Mouse (Mus musculus) lung, adult 18-20 months (tissue): ENCODE data around the gene Plcl1.

Source experiments
- DNase-seq, 2 experiments: peaks; one replicate each; pipeline ENCODE4 v3.0.0; 2022; ENCODE audit warnings: mixed read lengths in 2 of 2

Gene Plcl1

GRCm38 (mm10) chr1:55528547-55529304 lies 123.0 kb downstream of the Plcl1 start:
- peak; percentile 14 to 44 for DNase-seq

GRCm38 (mm10) chr1:55533823-55534222 lies 128.1 kb downstream of the Plcl1 start:
- DNase-seq: peak; percentile 14 to 15

- no peak for DNase-seq
These were observed 148.7 kb downstream of the Plcl1 start for GRCm38 (mm10) chr1:55554405-55554804.

- no peak for DNase-seq
These were observed 152.2 kb downstream of the Plcl1 start for GRCm38 (mm10) chr1:55557960-55558359.

- DNase-seq: no peak
These were observed 152.7 kb downstream of the Plcl1 start for GRCm38 (mm10) chr1:55558409-55558808.

- no peak for DNase-seq
These were observed 154.3 kb downstream of the Plcl1 start for GRCm38 (mm10) chr1:55559998-55560397.

- peak; percentile 56 to 69 for DNase-seq
These were observed 160.2 kb downstream of the Plcl1 start for GRCm38 (mm10) chr1:55565933-55566332.

- DNase-seq: no peak
These were observed 162.2 kb downstream of the Plcl1 start for GRCm38 (mm10) chr1:55567801-55568360.

- DNase-seq: no peak
These were observed 164.5 kb downstream of the Plcl1 start for GRCm38 (mm10) chr1:55570225-55570624.

GRCm38 (mm10) chr1:55571399-55571798 lies 165.7 kb downstream of the Plcl1 start:
- DNase-seq: no peak

- DNase-seq: no peak
These were observed 166.5 kb downstream of the Plcl1 start for GRCm38 (mm10) chr1:55572202-55572601.

GRCm38 (mm10) chr1:55572664-55573063 lies 166.9 kb downstream of the Plcl1 start:
- DNase-seq: no peak

GRCm38 (mm10) chr1:55575916-55576315 lies 170.2 kb downstream of the Plcl1 start:
- DNase-seq: peak; percentile 84 to 89

- DNase-seq: no peak
These were observed 176.0 kb downstream of the Plcl1 start for GRCm38 (mm10) chr1:55581752-55582151.

- no peak for DNase-seq
These were observed 179.7 kb downstream of the Plcl1 start for GRCm38 (mm10) chr1:55585441-55585840.

GRCm38 (mm10) chr1:55588090-55588489 lies 182.4 kb downstream of the Plcl1 start:
- no peak for DNase-seq

GRCm38 (mm10) chr1:55590047-55590446 lies 184.3 kb downstream of the Plcl1 start:
- DNase-seq: no peak

GRCm38 (mm10) chr1:55600496-55600895 lies 194.8 kb downstream of the Plcl1 start:
- peak; percentile 15 to 29 for DNase-seq

- DNase-seq: no peak
These were observed 198.9 kb downstream of the Plcl1 start for GRCm38 (mm10) chr1:55604593-55604992.

- DNase-seq: no peak
These were observed 199.7 kb downstream of the Plcl1 start for GRCm38 (mm10) chr1:55605450-55605849.

- DNase-seq: no peak
These were observed 200.2 kb downstream of the Plcl1 start for GRCm38 (mm10) chr1:55605956-55606355.

- DNase-seq: no peak
These were observed 200.7 kb downstream of the Plcl1 start for GRCm38 (mm10) chr1:55606405-55606804.

- DNase-seq: no peak
These were observed 207.1 kb downstream of the Plcl1 start for GRCm38 (mm10) chr1:55612759-55613328.

- no peak for DNase-seq
These were observed 212.1 kb downstream of the Plcl1 start for GRCm38 (mm10) chr1:55617857-55618256.
